Mouse (Mus musculus) layer of hippocampus, postnatal 25 days (tissue): Measurements from ENCODE around the gene Tnrc6c. TPM values are rescaled to one million over a fixed set of nuclear protein-coding genes. Genes with fewer than 3 reads are reported as not detected.

Source experiments
- DNase-seq, 2 experiments: peaks; one replicate each; pipeline ENCODE4 v3.0.0; 2022; ENCODE audit warnings: mixed read lengths in 2 of 2, low spot score in 1 of 2; ENCODE audit errors: extremely low spot score in 1 of 2
- total RNA-seq, 2 experiments: library from RNA; stranded (reverse); gene quantifications; 2 replicates each; pipeline ENCODE4 v1.2.3; 2021

Tnrc6c gene
- total RNA-seq, 2 experiments from 2014 or later, result 53.8 to 76.8 TPM

GRCm38 (mm10) chr11:117727031-117727430 lies 72.9 kb downstream of the Tnrc6c start:
- DNase-seq, result no peak

GRCm38 (mm10) chr11:117728245-117728644 lies 74.2 kb downstream of the Tnrc6c start:
- no peak for DNase-seq

- DNase-seq, result no peak
These were observed 74.8 kb downstream of the Tnrc6c start for GRCm38 (mm10) chr11:117728841-117729240.

GRCm38 (mm10) chr11:117729341-117729740 lies 75.3 kb downstream of the Tnrc6c start:
- no peak for DNase-seq

GRCm38 (mm10) chr11:117729798-117730489 lies 75.9 kb downstream of the Tnrc6c start:
- DNase-seq, result no peak

GRCm38 (mm10) chr11:117730490-117730838 lies 76.4 kb downstream of the Tnrc6c start:
- no peak for DNase-seq

GRCm38 (mm10) chr11:117731470-117731869 lies 77.4 kb downstream of the Tnrc6c start:
- no peak for DNase-seq

GRCm38 (mm10) chr11:117736037-117736689 lies 82.1 kb downstream of the Tnrc6c start:
- no peak for DNase-seq

- no peak for DNase-seq
These were observed 84.0 kb downstream of the Tnrc6c start for GRCm38 (mm10) chr11:117738123-117738522.

GRCm38 (mm10) chr11:117741128-117741527 lies 87.0 kb downstream of the Tnrc6c start:
- DNase-seq, result no peak

GRCm38 (mm10) chr11:117742243-117742642 lies 88.2 kb downstream of the Tnrc6c start:
- no peak for DNase-seq

- no peak for DNase-seq
These were observed 88.6 kb downstream of the Tnrc6c start for GRCm38 (mm10) chr11:117742715-117743114.

GRCm38 (mm10) chr11:117743454-117744030 lies 89.5 kb downstream of the Tnrc6c start:
- no peak for DNase-seq

GRCm38 (mm10) chr11:117748628-117749027 lies 94.5 kb downstream of the Tnrc6c start:
- no peak for DNase-seq

- peak; percentile 58 to 69 for DNase-seq
These were observed 95.3 kb downstream of the Tnrc6c start for GRCm38 (mm10) chr11:117749414-117749813.

GRCm38 (mm10) chr11:117751544-117751943 lies 97.5 kb downstream of the Tnrc6c start:
- DNase-seq, result no peak

GRCm38 (mm10) chr11:117755891-117756290 lies 101.8 kb downstream of the Tnrc6c start:
- no peak for DNase-seq

GRCm38 (mm10) chr11:117759267-117759666 lies 105.2 kb downstream of the Tnrc6c start:
- no peak for DNase-seq

- DNase-seq, result no peak
These were observed 106.5 kb downstream of the Tnrc6c start for GRCm38 (mm10) chr11:117760374-117761119.

GRCm38 (mm10) chr11:117761801-117762200 lies 107.7 kb downstream of the Tnrc6c start:
- no peak for DNase-seq

- DNase-seq, result no peak
These were observed 108.2 kb downstream of the Tnrc6c start for GRCm38 (mm10) chr11:117762246-117762645.
